Mouse (Mus musculus) heart, embryonic 14.5 days (tissue): ENCODE results near the gene 1700016H13Rik. TPM values are rescaled to one million over a fixed set of nuclear protein-coding genes. Genes with fewer than 3 reads are reported as not detected.

Experiments
- ATAC-seq: fragments of 200-750 bp; cut with Nextera tagmentation; 2 replicates; pipeline ENCODE4 v1.8.0; 2017; ENCODE audit warnings: low read depth, moderate TSS enrichment; ENCODE audit not compliant: insufficient number of reproducible peaks, insufficient read depth, low FRiP score
- H3K27ac ChIP-seq, 2 experiments: fragments of 200-500 bp in 1 of 2; fragments of 300-500 bp in 1 of 2; sonication (generic) in 1 of 2; replicated peaks in 1 of 2; 2 replicates each; pipeline ENCODE4 v1.5.1; 2012 to 2014; ENCODE audit warnings: low read depth in 2 of 2, low read length in 2 of 2, control low read depth in 1 of 2, mild to moderate bottlenecking in 1 of 2, mixed read lengths in 1 of 2; ENCODE audit not compliant: control insufficient read depth in 1 of 2, insufficient read depth in 1 of 2
- H3K27me3 ChIP-seq: fragments of 300-500 bp; sonication (generic); 2 replicates; pipeline ENCODE4 v1.6.1; 2014; ENCODE audit warnings: mild to moderate bottlenecking, low read length, control low read depth; ENCODE audit not compliant: control insufficient read depth, insufficient read depth
- H3K36me3 ChIP-seq: fragments of 300-500 bp; sonication (generic); 2 replicates; pipeline ENCODE4 v1.6.1; 2014; ENCODE audit warnings: mild to moderate bottlenecking, control low read depth, low read length, mixed read lengths; ENCODE audit not compliant: control insufficient read depth, insufficient read depth
- H3K4me1 ChIP-seq, 2 experiments: fragments of 200-500 bp in 1 of 2; fragments of 300-500 bp in 1 of 2; sonication (generic) in 1 of 2; 2 replicates each; pipeline ENCODE4 v1.6.1; 2012 to 2014; ENCODE audit warnings: low read length in 2 of 2, control low read depth in 1 of 2, mixed read lengths in 1 of 2; ENCODE audit not compliant: control insufficient read depth in 2 of 2, insufficient read depth in 2 of 2
- H3K4me2 ChIP-seq: fragments of 300-500 bp; sonication (generic); 2 replicates; pipeline ENCODE4 v1.6.1; 2014; ENCODE audit warnings: mild to moderate bottlenecking, low read length
- H3K4me3 ChIP-seq, 2 experiments: fragments of 200-500 bp in 1 of 2; fragments of 300-500 bp in 1 of 2; sonication (generic) in 1 of 2; 2 replicates each; pipeline ENCODE4 v1.5.1; 2012 to 2014; ENCODE audit warnings: low read length in 2 of 2, mild to moderate bottlenecking in 2 of 2, control low read depth in 1 of 2, low read depth in 1 of 2, moderate library complexity in 1 of 2; ENCODE audit not compliant: control insufficient read depth in 1 of 2, insufficient read depth in 1 of 2
- H3K9ac ChIP-seq: fragments of 300-500 bp; sonication (generic); 2 replicates; pipeline ENCODE4 v1.6.1; 2014; ENCODE audit warnings: mild to moderate bottlenecking, low read length
- H3K9me3 ChIP-seq: fragments of 300-500 bp; sonication (generic); 2 replicates; pipeline ENCODE4 v1.6.1; 2016; ENCODE audit warnings: low read length, control low read depth; ENCODE audit not compliant: control insufficient read depth
- WGBS: fragments of 180-500 bp; shearing (Covaris S2); extraction: QIAGEN DNeasy Blood & Tissue Kit; methylation state at CpG from one replicate; pipeline ENCODE4 v1.1.7; 2014; 5-methylcytosine and 5-hydroxymethylcytosine counted together
- polyA plus RNA-seq: library from polyadenylated mRNA; unstranded; fragments of >200 nt; fragmentation: Nextera tagmentation; extraction: Ambion mirVana; gene quantifications from 2 replicates; pipeline ENCODE4 v1.2.1, GENCODE M21; 2014

Gene 1700016H13Rik
- polyA plus RNA-seq, 1 experiment from 2014 or later: 0.26 TPM

DNA sequence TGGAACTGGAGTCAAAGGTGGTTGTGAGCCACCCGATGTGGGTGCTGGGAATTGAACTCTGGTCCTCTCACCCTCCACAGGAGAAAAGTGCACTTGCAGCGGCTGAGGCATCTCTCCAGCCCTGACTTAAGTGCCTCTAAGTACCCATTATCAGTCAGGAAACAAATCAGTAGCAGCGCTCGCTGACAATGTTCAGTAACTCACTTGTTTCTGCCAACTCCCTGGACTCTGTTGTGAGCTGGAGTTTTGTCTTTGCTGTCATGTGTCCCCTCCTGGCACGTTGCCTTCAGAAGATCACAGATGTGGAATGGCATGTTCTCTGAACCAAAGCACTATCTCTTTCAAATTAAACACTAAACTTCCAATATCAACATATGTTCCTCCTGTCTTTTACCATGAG is 33.8 kb upstream of the 1700016H13Rik start:
- Histone ChIP-seq H3K9ac (no peak overlapping the region), H3K9me3 (no peaks in the 10 kb centered on the region), H3K27ac (no peak overlapping the region), H3K36me3 (no peaks in the 10 kb centered on the region), H3K4me1 (peaks cover 0 to 6% of the 10 kb centered on the region in 2 experiments; a peak in 2 of 4 replicates), H3K27me3 (peaks cover 17% of the 10 kb centered on the region), H3K4me3 (no peak overlapping the region), H3K4me2 (no peak overlapping the region)
- ATAC-seq: no peak
- 36% methylated on average over 5 of the region's 5 CpGs for WGBS

DNA sequence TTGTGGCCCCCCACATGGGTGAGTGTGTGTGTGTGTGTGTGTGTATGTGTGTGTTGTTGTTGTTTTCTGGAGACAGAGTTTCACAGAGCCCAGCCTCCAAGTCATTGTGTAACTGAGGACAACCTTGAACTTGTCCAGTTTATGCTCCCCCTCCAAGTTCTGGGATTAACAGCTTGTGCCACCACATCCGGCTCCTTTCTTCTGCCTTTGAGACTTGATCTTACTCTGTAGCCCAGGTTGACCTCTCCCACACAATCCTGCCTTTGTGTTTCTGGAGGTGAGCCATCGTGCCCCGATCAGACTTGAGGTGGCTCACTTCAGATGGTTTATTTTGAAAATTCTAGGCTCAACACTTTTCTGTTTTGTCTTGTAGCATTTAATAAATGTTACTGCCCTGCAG is 26.0 kb upstream of the 1700016H13Rik start:
- Histone ChIP-seq H3K27me3 (no peaks in the 10 kb centered on the region), H3K4me3 (no peak overlapping the region), H3K36me3 (no peaks in the 10 kb centered on the region), H3K4me1 (no peaks in the 10 kb centered on the region), H3K4me2 (no peak overlapping the region), H3K9me3 (no peaks in the 10 kb centered on the region), H3K27ac (no peak overlapping the region), H3K9ac (no peak overlapping the region)
- no peak for ATAC-seq
- WGBS: 65% methylated on average over 3 of the region's 3 CpGs

DNA sequence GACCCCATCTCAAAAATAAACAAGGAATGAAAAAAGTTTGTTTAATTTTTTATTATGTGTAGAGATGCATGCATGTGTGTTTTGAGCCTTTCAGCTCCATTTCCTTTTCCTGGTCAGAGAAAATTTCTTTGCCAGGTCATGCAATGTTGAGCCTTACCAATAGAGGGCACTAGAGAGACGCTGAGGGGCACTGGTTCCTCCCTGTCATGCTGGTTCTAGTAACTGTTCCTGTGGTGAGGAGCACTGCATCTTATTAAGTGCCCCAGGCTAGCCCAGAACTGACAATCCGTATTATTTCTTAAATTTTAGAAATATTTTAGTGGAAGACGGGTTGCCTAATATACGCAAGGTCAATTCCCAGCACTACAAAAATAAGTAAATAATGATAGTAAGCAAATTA is 24.6 kb upstream of the 1700016H13Rik start:
- H3K27me3 ChIP-seq: no peaks in the 10 kb centered on the region
- H3K4me3 ChIP-seq: no peak overlapping the region
- WGBS: 36% methylated on average over 4 of the region's 4 CpGs
- no peak overlapping the region for H3K9ac ChIP-seq
- H3K36me3 ChIP-seq: no peaks in the 10 kb centered on the region
- no peak overlapping the region for H3K27ac ChIP-seq
- no peaks in the 10 kb centered on the region for H3K9me3 ChIP-seq
- no peaks in the 10 kb centered on the region for H3K4me1 ChIP-seq
- no peak for ATAC-seq
- H3K4me2 ChIP-seq: no peak overlapping the region

DNA sequence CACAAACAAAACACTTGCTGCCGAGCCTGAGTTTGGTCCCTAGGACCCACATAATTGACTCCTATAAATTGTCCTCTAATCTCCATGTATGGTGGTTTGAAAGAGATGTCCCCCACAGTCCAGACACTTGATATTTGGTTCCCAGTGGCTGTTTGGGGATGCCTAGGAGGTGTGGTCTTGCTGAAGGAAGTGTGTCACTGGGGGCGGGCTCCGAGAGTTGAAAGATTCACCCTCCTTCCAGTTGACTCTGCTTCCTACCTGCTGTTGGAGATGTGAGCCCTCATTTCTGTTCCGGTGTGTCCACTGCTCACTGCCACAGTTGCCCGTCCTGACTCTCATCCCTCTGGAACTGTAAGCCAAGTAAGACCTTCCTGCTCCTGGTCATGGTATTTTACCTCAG is 23.2 kb upstream of the 1700016H13Rik start:
- Histone ChIP-seq H3K4me1 (no peaks in the 10 kb centered on the region), H3K27ac (no peak overlapping the region), H3K9me3 (no peaks in the 10 kb centered on the region), H3K9ac (no peak overlapping the region), H3K4me2 (no peak overlapping the region), H3K27me3 (no peaks in the 10 kb centered on the region), H3K4me3 (no peak overlapping the region), H3K36me3 (no peaks in the 10 kb centered on the region)
- ATAC-seq: no peak
- 84% methylated on average over 5 of the region's 5 CpGs for WGBS

DNA sequence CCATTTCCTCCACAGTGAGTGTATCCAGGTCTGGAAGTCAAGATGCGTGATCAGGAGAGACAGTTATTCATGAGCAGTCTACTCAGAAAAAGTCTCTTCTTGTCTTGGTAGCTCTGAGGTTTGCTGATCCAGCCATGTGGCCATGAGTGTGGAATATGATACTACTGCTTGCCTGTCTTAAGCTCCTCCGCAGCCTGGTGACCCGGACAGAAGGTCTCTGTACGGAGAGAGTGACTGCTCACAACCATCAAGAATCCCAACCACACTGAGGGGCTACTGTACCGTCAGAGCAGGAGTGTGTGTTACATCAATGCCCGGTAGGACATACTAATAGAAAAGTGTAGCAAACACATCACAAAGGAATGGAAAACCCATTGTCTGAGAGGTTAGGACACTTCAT is 22.1 kb upstream of the 1700016H13Rik start:
- Histone ChIP-seq H3K9me3 (no peaks in the 10 kb centered on the region), H3K36me3 (no peaks in the 10 kb centered on the region), H3K4me2 (no peak overlapping the region), H3K27me3 (no peaks in the 10 kb centered on the region), H3K4me3 (no peak overlapping the region), H3K27ac (no peak overlapping the region), H3K4me1 (no peaks in the 10 kb centered on the region), H3K9ac (no peak overlapping the region)
- 79% methylated on average over 6 of the region's 6 CpGs for WGBS
- no peak for ATAC-seq

DNA sequence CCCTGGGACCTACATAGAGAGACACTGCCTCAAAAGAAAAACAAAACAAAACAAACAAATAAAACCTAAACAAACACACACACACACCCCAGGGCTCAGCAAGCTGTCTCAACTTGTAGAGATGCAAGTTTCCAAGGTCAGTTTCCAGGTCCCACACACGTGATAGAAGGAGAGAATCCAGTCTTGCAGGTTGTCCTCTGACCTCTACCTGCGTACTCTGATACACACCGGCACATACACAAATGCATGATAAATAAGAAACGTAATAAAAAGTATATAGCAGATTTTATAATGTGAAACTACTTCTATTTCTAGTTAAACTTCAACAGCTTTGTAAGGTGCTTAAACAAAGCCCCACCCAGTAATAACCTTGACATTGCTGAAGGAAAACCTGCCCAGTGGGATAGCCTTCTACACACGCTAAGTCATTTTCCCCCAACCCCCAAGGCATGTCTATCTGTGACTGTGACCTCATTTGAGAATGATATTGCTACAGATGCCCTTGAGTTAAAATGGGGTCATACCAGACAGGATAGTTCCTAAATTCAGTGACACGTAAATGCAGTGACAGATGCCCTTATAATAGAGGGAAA is 20.6 kb upstream of the 1700016H13Rik start:
- no peaks in the 10 kb centered on the region for H3K27me3 ChIP-seq
- WGBS: 80% methylated on average over 6 of the region's 6 CpGs
- H3K9ac ChIP-seq: no peak overlapping the region
- H3K4me3 ChIP-seq: no peak overlapping the region
- H3K4me2 ChIP-seq: no peak overlapping the region
- ATAC-seq: no peak
- no peaks in the 10 kb centered on the region for H3K36me3 ChIP-seq
- H3K4me1 ChIP-seq: no peaks in the 10 kb centered on the region
- H3K27ac ChIP-seq: no peak overlapping the region
- H3K9me3 ChIP-seq: no peaks in the 10 kb centered on the region

DNA sequence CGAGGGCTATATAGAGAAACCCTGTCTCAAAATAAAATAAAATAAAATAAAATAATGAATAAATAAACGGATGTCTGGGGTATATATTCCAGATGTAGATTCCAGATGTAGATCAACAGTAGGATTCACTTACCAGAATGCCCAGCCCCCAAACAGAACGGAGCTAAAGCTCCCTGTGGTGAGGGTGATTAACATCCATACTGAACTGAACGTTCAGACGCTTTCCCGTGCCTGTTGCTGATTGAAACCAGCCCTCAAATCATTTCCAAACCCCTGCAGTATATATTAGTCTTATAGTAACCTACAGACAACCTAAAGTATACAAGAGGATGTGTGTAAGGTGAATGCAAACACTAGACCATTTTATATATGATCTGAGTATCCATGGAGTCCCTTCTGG is 18.7 kb upstream of the 1700016H13Rik start:
- H3K9ac ChIP-seq: no peak overlapping the region
- H3K9me3 ChIP-seq: no peaks in the 10 kb centered on the region
- H3K4me2 ChIP-seq: no peak overlapping the region
- H3K4me3 ChIP-seq: no peak overlapping the region
- no peaks in the 10 kb centered on the region for H3K4me1 ChIP-seq
- 59% methylated on average over 6 of the region's 6 CpGs for WGBS
- no peaks in the 10 kb centered on the region for H3K27me3 ChIP-seq
- H3K27ac ChIP-seq: no peak overlapping the region
- no peaks in the 10 kb centered on the region for H3K36me3 ChIP-seq
- ATAC-seq: no peak

DNA sequence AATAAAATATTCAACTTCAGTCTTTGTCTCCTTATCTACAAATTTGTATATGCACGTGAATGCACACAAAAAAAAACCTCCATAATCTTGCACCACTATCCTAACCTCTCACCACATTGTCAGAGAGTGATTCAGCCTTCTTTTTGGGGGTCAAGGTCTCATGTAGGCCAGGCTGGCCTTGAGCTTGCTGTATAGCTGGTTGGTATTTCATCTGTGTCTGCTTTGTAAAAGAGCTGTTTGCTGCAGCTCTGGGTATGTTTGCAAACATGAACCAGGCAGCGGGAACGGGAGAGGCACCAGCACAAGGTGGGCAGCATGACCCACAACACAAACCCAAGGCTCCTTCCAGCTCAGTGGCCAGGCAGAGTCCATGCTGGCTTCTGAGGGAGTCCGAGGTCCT is 17.8 kb upstream of the 1700016H13Rik start:
- no peak overlapping the region for H3K4me3 ChIP-seq
- no peaks in the 10 kb centered on the region for H3K4me1 ChIP-seq
- ATAC-seq: no peak
- no peak overlapping the region for H3K9ac ChIP-seq
- H3K36me3 ChIP-seq: no peaks in the 10 kb centered on the region
- H3K4me2 ChIP-seq: no peak overlapping the region
- no peaks in the 10 kb centered on the region for H3K9me3 ChIP-seq
- H3K27ac ChIP-seq: no peak overlapping the region
- 77% methylated on average over 4 of the region's 4 CpGs for WGBS
- H3K27me3 ChIP-seq: no peaks in the 10 kb centered on the region
